Comparison of ENCODE assay signal across 8 mouse cellular contexts in genomic region chr4:140069563-140070330, GRCm38 (mm10).
DNase-seq lines count a peak whose midpoint lies in the region; ATAC-seq and TF ChIP-seq lines count a peak whose summit lies in the region.

No protein-coding gene starts in this region.

- peaks cover 4% of the 10 kb centered on the region; the same call in 1 of the 2 replicates for H3K36me3 ChIP-seq in midbrain, embryonic 13.5 days
- no peaks in the 10 kb centered on the region for H3K36me3 ChIP-seq in liver, embryonic 11.5 days (ENCODE audit: control insufficient read depth, insufficient read depth, low read length)

- peaks cover 28% of the 10 kb centered on the region for H3K4me1 ChIP-seq in midbrain, embryonic 13.5 days (replicated peaks)
- no peaks in the 10 kb centered on the region for H3K4me1 ChIP-seq in liver, embryonic 11.5 days (replicated peaks; ENCODE audit: control insufficient read depth, insufficient read depth, low read length)
- H3K4me1 ChIP-seq in lung, adult 2 months (ENCODE audit: control insufficient read depth, insufficient read depth, low read length), result no peaks in the 10 kb centered on the region

- H3K9ac ChIP-seq in midbrain, embryonic 13.5 days (replicated peaks), result no peak overlapping the region
- H3K9ac ChIP-seq in liver, embryonic 11.5 days (ENCODE audit: low read depth, low read length), result no peak overlapping the region

- TF ChIP-seq CTCF in lung, adult 2 months (IDR thresholded peaks at IDR 0.05; ENCODE audit: insufficient read depth, low read length), result no peak

- H3K27ac ChIP-seq in midbrain, embryonic 13.5 days, result peak overlapping the region; percentile 62
- H3K27ac ChIP-seq in liver, embryonic 11.5 days (ENCODE audit: low read depth, low read length), result no peak overlapping the region

- no peaks in the 10 kb centered on the region for H3K9me3 ChIP-seq in midbrain, embryonic 13.5 days
- no peaks in the 10 kb centered on the region for H3K9me3 ChIP-seq in liver, embryonic 11.5 days (ENCODE audit: control insufficient read depth, low read length)

- no peak overlapping the region for H3K4me3 ChIP-seq in midbrain, embryonic 13.5 days (replicated peaks)
- H3K4me3 ChIP-seq in liver, embryonic 11.5 days (ENCODE audit: low read depth, low read length), result no peak overlapping the region
- H3K4me3 ChIP-seq in lung, adult 2 months (replicated peaks; ENCODE audit: extremely low read depth, low read depth, low read length), result no peak overlapping the region

- no peak overlapping the region for H3K4me2 ChIP-seq in midbrain, embryonic 13.5 days (replicated peaks)
- H3K4me2 ChIP-seq in liver, embryonic 11.5 days, result no peak overlapping the region

- WGBS in midbrain, embryonic 13.5 days, result 12% methylated on average over 15 of the region's 15 CpGs
- WGBS in liver, embryonic 11.5 days, result 13% methylated on average over 15 of the region's 15 CpGs
- WGBS in lung, adult 2 months, result 10% methylated on average over 15 of the region's 15 CpGs

- ATAC-seq in midbrain, embryonic 13.5 days, result peak; percentile 82
- no peak for ATAC-seq in liver, embryonic 11.5 days (replicated peaks; ENCODE audit: low FRiP score)

- TF ChIP-seq POLR2A in lung, adult 2 months (IDR thresholded peaks at IDR 0.05; ENCODE audit: borderline replicate concordance, extremely low read depth, low read depth, low read length), result no peak

- DNase-seq in retina, adult 2 months (ENCODE audit: low read depth, low spot score), result peak; percentile 42
- DNase-seq in retina, embryonic 14.5 days (ENCODE audit: low spot score), result no peak
- peak; percentile 52 to 80 for DNase-seq in frontal cortex, postnatal 10 days (ENCODE audit: low spot score in 2 of 2)
- DNase-seq in yolk sac, embryonic 10.5 days (ENCODE audit: low spot score), result peak; percentile 7
- DNase-seq in urinary bladder, adult 2 months (ENCODE audit: low spot score), result no peak
- DNase-seq in liver, embryonic 11.5 days (ENCODE audit: low spot score), result no peak
- DNase-seq in lung, adult 2 months, result no peak

- peaks cover 11% of the 10 kb centered on the region; the same call in 1 of the 2 replicates for H3K27me3 ChIP-seq in midbrain, embryonic 13.5 days
- no peaks in the 10 kb centered on the region for H3K27me3 ChIP-seq in liver, embryonic 11.5 days (replicated peaks; ENCODE audit: control insufficient read depth, insufficient read depth, low read length)

Comparison
In these comparisons a context has a peak if more than half of its experiments do, and no peak if none do; other contexts are left out.
1. DNase-seq: peak in retina, adult 2 months (single experiment), frontal cortex, postnatal 10 days (2 of 2) and yolk sac, embryonic 10.5 days (single experiment); none in retina, embryonic 14.5 days (single experiment), urinary bladder, adult 2 months (single experiment), liver, embryonic 11.5 days (single experiment) and lung, adult 2 months (single experiment).